Mouse (Mus musculus) liver, embryonic 11.5 days (tissue): ENCODE data around the gene Col27a1. TPM values are rescaled to one million over a fixed set of nuclear protein-coding genes. Genes with fewer than 3 reads are reported as not detected.

ENCODE experiments used
- ATAC-seq: fragments of 200-750 bp; cut with Nextera tagmentation; replicated peaks from 2 replicates; pipeline ENCODE4 v1.8.0; 2017; ENCODE audit warnings: moderate number of reproducible peaks, mild to moderate bottlenecking, moderate TSS enrichment, moderate library complexity; ENCODE audit not compliant: low FRiP score
- DNase-seq: peaks from one replicate; pipeline ENCODE4 v3.0.0-alpha.2; 2017; ENCODE audit warnings: low spot score
- H3K27ac ChIP-seq: fragments of 300-500 bp; sonication (generic); 2 replicates; pipeline ENCODE4 v1.5.1; 2014; ENCODE audit warnings: mild to moderate bottlenecking, low read depth, low read length, control low read depth
- H3K27me3 ChIP-seq: fragments of 300-500 bp; sonication (generic); replicated peaks from 2 replicates; pipeline ENCODE4 v1.6.1; 2014; ENCODE audit warnings: low read length, mixed read lengths; ENCODE audit not compliant: control insufficient read depth, insufficient read depth
- H3K36me3 ChIP-seq: fragments of 300-500 bp; sonication (generic); 2 replicates; pipeline ENCODE4 v1.6.1; 2014; ENCODE audit warnings: mild to moderate bottlenecking, low read length, moderate library complexity, mixed read lengths; ENCODE audit not compliant: control insufficient read depth, insufficient read depth
- H3K4me1 ChIP-seq: fragments of 300-500 bp; sonication (generic); replicated peaks from 2 replicates; pipeline ENCODE4 v1.6.1; 2014; ENCODE audit warnings: low read length, mixed read lengths; ENCODE audit not compliant: control insufficient read depth, insufficient read depth
- H3K4me2 ChIP-seq: fragments of 300-500 bp; sonication (generic); 2 replicates; pipeline ENCODE4 v1.6.1; 2014; ENCODE audit warnings: mild to moderate bottlenecking, control low read depth, moderate library complexity
- H3K4me3 ChIP-seq: fragments of 300-500 bp; sonication (generic); 2 replicates; pipeline ENCODE4 v1.5.1; 2014; ENCODE audit warnings: low read depth, low read length, control low read depth
- H3K9ac ChIP-seq: fragments of 300-500 bp; sonication (generic); 2 replicates; pipeline ENCODE4 v1.6.1; 2014; ENCODE audit warnings: low read depth, low read length, control low read depth
- H3K9me3 ChIP-seq: fragments of 300-500 bp; sonication (generic); 2 replicates; pipeline ENCODE4 v1.6.1; 2016; ENCODE audit warnings: low read length, inconsistent platforms, mixed read lengths; ENCODE audit not compliant: control insufficient read depth
- WGBS: fragments of 180-500 bp; shearing (Covaris S2); extraction: QIAGEN DNeasy Blood & Tissue Kit; methylation state at CpG from one replicate; pipeline ENCODE4 v1.1.7; 2014; 5-methylcytosine and 5-hydroxymethylcytosine counted together
- polyA plus RNA-seq: library from polyadenylated mRNA; unstranded; fragments of >200 nt; fragmentation: Nextera tagmentation; extraction: Ambion mirVana; gene quantifications from 2 replicates; pipeline ENCODE4 v1.2.1, GENCODE M21; 2014

Gene Col27a1
- polyA plus RNA-seq, 1 experiment from 2014 or later, result 6.4 TPM

DNA sequence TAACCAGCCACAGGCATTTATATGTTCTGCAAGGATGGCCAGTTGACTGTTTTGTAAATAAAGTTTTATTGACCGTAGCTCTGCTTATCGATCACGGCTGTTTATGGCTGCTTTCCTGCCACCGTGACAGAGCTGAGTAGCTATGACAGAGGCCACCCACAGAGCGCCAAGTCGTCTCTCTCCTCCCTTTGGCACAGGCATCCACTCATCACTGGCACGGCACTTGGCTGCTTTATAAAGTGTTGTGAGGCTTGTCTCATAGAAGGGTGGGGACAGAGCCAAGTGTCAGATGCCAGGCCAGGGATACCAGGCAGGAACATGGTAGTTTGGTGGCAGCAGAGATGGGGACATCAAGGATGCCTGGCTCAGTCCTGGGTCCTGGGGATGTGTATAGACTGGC lies 43.5 kb downstream of the Col27a1 start:
- Histone ChIP-seq H3K4me3 (no peak overlapping the region), H3K27me3 (no peaks in the 10 kb centered on the region), H3K27ac (no peak overlapping the region), H3K4me2 (no peak overlapping the region), H3K36me3 (no peaks in the 10 kb centered on the region), H3K4me1 (no peaks in the 10 kb centered on the region), H3K9me3 (no peaks in the 10 kb centered on the region), H3K9ac (no peak overlapping the region)
- 80% methylated on average over 7 of the region's 7 CpGs for WGBS
- DNase-seq (no peak), ATAC-seq (no peak)

DNA sequence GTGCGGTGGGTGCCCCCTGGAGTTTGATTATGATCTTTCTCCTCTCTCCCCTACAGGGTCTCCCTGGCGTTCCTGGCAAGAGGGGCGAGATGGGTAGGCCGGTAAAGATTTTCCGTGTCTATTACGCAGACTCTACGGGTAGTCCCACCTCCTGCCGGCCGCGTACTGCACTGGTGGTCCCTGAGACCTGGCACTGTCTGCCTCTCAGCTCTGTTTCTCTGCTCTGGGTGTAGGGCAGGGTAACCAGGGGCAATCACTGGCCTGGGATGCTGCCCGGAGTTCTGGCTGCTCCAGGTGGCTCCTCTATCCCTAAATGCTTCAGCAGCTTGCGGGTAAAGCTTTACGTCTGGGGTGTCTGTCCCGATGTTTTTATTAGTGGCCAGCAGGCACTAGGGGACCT lies 44.3 kb downstream of the Col27a1 start:
- Histone ChIP-seq H3K4me3 (no peak overlapping the region), H3K4me1 (0 out of 2 replicates have a peak, but pooled peaks cover 2% of the 10 kb centered on the region), H3K36me3 (no peaks in the 10 kb centered on the region), H3K9me3 (no peaks in the 10 kb centered on the region), H3K4me2 (no peak overlapping the region), H3K9ac (no peak overlapping the region), H3K27me3 (no peaks in the 10 kb centered on the region), H3K27ac (no peak overlapping the region)
- ATAC-seq, result no peak
- no peak for DNase-seq
- 85% methylated on average over 14 of the region's 14 CpGs for WGBS

DNA sequence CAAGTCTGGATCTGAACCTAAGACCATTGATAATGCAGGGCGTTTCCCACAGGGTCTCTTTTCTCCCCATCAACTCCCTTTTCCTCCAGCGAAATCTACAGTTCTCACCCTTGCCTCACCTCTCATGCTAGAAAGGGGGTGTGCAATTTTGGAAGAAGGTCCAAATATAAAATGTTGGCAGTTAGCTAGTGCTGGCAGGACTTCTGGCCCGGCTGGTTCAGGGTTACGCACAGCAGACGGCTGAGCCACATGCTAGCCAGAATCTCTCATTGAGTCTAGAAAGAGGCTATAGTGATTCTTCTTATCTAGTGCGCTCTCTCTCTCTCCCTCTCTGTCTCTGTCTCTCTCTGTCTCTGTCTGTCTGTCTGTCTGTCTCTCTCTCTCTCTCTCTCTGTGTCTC lies 45.3 kb downstream of the Col27a1 start:
- Histone ChIP-seq H3K4me1 (0 out of 2 replicates have a peak, but pooled peaks cover 2% of the 10 kb centered on the region), H3K9ac (no peak overlapping the region), H3K9me3 (no peaks in the 10 kb centered on the region), H3K4me2 (no peak overlapping the region), H3K4me3 (no peak overlapping the region), H3K36me3 (no peaks in the 10 kb centered on the region), H3K27ac (no peak overlapping the region), H3K27me3 (no peaks in the 10 kb centered on the region)
- ATAC-seq (no peak), DNase-seq (no peak)
- 85% methylated on average over 6 of the region's 6 CpGs for WGBS

DNA sequence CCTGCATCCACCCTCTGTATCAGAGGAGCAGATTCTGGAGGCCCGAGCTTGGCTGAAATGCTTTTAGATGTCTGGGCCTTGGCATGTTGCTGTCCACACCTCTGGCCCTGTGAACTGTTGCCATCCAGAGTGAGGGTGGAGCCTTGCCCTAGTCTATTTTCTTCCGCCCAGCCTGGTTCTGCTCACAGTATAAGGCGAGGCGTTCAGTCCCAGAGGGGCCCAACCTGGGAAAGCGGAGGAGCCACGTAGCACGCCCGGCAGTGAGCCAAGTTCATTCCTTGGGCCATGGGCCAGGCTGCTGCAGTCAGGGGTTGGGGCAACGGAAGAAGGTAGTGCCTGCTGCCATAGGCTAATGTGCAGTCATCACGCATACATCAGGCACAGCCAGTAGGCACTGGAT lies 46.7 kb downstream of the Col27a1 start:
- Histone ChIP-seq H3K4me1 (0 out of 2 replicates have a peak, but pooled peaks cover 2% of the 10 kb centered on the region), H3K27me3 (no peaks in the 10 kb centered on the region), H3K9ac (no peak overlapping the region), H3K27ac (no peak overlapping the region), H3K36me3 (no peaks in the 10 kb centered on the region), H3K4me3 (no peak overlapping the region), H3K4me2 (no peak overlapping the region), H3K9me3 (no peaks in the 10 kb centered on the region)
- 81% methylated on average over 10 of the region's 10 CpGs for WGBS
- DNase-seq (no peak), ATAC-seq (no peak)

DNA sequence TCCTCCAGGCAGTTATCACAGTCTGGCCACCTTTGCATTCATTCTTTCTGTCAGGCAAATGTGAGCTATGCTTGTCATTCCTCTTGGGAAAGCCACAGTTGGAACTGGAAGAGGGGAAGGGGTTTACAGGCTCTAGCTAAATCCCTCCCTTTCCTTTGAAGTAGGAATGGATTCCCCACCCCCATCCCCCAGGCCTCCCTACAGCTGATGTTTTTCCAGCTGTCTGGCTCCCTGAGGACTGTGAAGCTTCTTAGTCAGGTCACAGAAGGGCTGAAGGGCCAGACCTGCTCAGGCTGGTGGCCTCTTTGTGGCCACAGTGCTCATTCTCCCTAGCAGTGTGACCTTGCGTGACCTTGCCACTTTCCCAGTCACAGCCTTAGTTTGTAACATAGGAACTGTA lies 49.1 kb downstream of the Col27a1 start:
- ATAC-seq, result no peak

DNA sequence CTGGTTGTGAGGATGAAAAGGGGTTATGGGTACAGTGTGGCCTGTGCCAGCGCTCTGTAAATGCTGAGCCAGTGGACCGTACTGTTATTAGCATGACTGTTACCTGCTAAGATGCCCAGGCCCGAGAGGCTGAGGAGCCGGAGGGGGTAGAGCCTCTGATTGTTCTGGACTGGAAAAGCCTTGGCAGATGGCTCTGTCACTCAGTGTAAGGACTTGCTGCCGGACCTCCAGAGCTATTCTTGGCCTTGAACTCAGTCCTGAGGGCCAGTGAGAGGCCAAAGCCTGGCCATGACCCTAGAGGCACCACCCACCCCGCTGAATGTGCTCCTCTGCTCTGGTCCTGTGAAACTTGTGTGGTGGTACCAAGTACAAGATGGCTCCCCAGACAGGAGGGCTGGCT lies 52.5 kb downstream of the Col27a1 start:
- no peak for ATAC-seq
- H3K27ac ChIP-seq, result no peak overlapping the region
- no peak overlapping the region for H3K4me2 ChIP-seq
- 0 out of 2 replicates have a peak, but pooled peaks cover 2% of the 10 kb centered on the region for H3K4me1 ChIP-seq
- no peaks in the 10 kb centered on the region; the same call in 1 of the 2 replicates for H3K36me3 ChIP-seq
- H3K27me3 ChIP-seq, result no peaks in the 10 kb centered on the region
- no peak for DNase-seq
- H3K9me3 ChIP-seq, result no peaks in the 10 kb centered on the region
- WGBS, result 85% methylated on average over 6 of the region's 6 CpGs
- no peak overlapping the region for H3K4me3 ChIP-seq
- no peak overlapping the region for H3K9ac ChIP-seq

More for the DNA sequence above, 49.1 kb downstream of the Col27a1 start:
- Histone ChIP-seq H3K36me3 (no peaks in the 10 kb centered on the region), H3K27ac (no peak overlapping the region), H3K4me2 (no peak overlapping the region), H3K4me1 (0 out of 2 replicates have a peak, but pooled peaks cover 2% of the 10 kb centered on the region), H3K4me3 (no peak overlapping the region), H3K9ac (no peak overlapping the region), H3K27me3 (no peaks in the 10 kb centered on the region), H3K9me3 (no peaks in the 10 kb centered on the region)
- no peak for DNase-seq
- 73% methylated on average over 1 of the region's 1 CpGs for WGBS

DNA sequence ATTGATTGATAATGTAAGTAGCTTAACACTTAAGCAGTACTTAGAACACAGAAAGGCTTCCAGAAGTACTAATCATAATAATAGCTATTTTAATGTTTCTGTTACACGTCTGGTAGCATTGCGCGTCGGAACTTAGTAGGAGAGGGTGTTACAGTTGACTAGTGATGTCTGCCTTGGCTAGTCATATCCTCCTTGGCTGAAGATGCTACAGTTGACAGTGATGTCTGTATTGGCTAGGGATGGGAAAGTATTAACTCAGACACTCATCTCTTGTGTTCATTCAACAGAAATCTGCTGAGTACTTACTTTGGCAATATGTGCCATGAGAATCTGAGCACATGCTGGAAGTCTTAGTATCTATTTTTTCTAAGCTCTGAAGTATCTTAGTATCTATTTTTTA lies 53.3 kb downstream of the Col27a1 start:
- Histone ChIP-seq H3K27ac (no peak overlapping the region), H3K36me3 (no peaks in the 10 kb centered on the region; the same call in 1 of the 2 replicates), H3K9me3 (no peaks in the 10 kb centered on the region), H3K9ac (no peak overlapping the region), H3K4me2 (no peak overlapping the region), H3K4me1 (0 out of 2 replicates have a peak, but pooled peaks cover 2% of the 10 kb centered on the region), H3K4me3 (no peak overlapping the region), H3K27me3 (no peaks in the 10 kb centered on the region)
- 93% methylated on average over 4 of the region's 4 CpGs for WGBS
- no peak for ATAC-seq
- no peak for DNase-seq

DNA sequence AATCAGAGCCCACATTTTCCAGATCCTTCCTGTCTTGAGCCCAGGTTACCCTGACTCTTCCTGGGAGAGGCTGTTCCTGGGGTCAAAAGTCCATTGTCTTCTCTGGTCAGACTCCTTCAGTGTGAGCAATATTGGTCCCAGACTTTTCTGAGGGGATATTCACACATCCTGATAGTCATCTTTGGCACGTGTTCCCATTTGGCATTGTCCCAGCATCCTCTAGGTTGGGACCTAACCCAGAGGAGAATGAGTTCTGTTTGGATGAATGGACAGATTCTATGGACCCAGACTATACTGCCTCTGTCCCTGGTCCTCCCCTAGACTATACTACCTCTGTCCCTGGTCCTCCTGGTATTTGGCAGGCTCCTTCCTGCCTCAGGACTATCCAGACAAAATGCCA lies 53.8 kb downstream of the Col27a1 start:
- no peak for ATAC-seq
- H3K27ac ChIP-seq, result no peak overlapping the region
- H3K27me3 ChIP-seq, result no peaks in the 10 kb centered on the region
- 55% methylated on average over 1 of the region's 1 CpGs for WGBS
- no peaks in the 10 kb centered on the region; the same call in 1 of the 2 replicates for H3K36me3 ChIP-seq
- H3K4me2 ChIP-seq, result no peak overlapping the region
- H3K4me3 ChIP-seq, result no peak overlapping the region
- no peak for DNase-seq
- H3K9me3 ChIP-seq, result no peaks in the 10 kb centered on the region
- H3K4me1 ChIP-seq, result 0 out of 2 replicates have a peak, but pooled peaks cover 2% of the 10 kb centered on the region
- H3K9ac ChIP-seq, result no peak overlapping the region

DNA sequence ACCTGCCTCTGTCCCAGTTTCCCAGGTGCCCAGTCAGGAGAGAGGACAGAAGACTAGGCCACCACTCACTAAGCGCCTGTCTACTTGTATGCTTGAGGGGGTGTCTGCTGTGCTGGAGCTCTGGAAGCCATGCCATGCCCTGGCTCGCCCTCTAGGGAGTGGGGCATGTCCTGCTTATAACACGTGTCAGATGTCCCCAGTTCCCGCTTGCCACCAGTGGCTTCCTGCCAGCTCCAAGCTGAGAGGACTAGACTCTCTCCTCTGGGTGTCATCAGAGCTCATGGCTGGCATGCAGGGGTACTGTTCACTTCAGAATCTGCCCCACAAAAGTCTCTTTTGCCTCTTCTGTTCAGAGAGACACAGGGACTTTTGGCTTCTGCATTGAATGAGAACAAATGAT lies 55.0 kb downstream of the Col27a1 start:
- Histone ChIP-seq H3K27me3 (no peaks in the 10 kb centered on the region), H3K27ac (no peak overlapping the region), H3K4me1 (no peaks in the 10 kb centered on the region), H3K36me3 (peaks cover 2% of the 10 kb centered on the region; the same call in 1 of the 2 replicates), H3K4me3 (no peak overlapping the region), H3K4me2 (no peak overlapping the region), H3K9me3 (no peaks in the 10 kb centered on the region), H3K9ac (no peak overlapping the region)
- ATAC-seq (no peak), DNase-seq (no peak)
- 53% methylated on average over 4 of the region's 4 CpGs for WGBS
